Mouse (Mus musculus): ENCODE data around the gene Lemd1. TPM values are rescaled to one million over a fixed set of nuclear protein-coding genes. Genes with fewer than 3 reads are reported as not detected.

Gene Lemd1
- polyA plus RNA-seq, 1 experiment from 2014 or later, result not detected

GRCm38 (mm10) chr1:132226297-132227080 lies 35.3 kb downstream of the Lemd1 start:
- no peak overlapping the region for H3K27ac ChIP-seq (ENCODE audit: poor library complexity, severe bottlenecking)
- H3K4me1 ChIP-seq (replicated peaks), result no peaks in the 10 kb centered on the region
- peaks cover 23% of the 10 kb centered on the region for H3K27me3 ChIP-seq (replicated peaks)
- H3K4me2 ChIP-seq, result no peak overlapping the region
- no peak overlapping the region for H3K4me3 ChIP-seq
- no peak for ATAC-seq (ENCODE audit: insufficient number of reproducible peaks, low FRiP score)
- no peaks in the 10 kb centered on the region for H3K36me3 ChIP-seq
- H3K9ac ChIP-seq, result no peak overlapping the region
- 72% methylated on average over 12 of the region's 13 CpGs for WGBS
- no peaks in the 10 kb centered on the region for H3K9me3 ChIP-seq (replicated peaks)

- Histone ChIP-seq H3K4me3 (no peak within 1 kb of the TSS), H3K36me3 (no peaks in the 10 kb centered on the region), H3K9me3 (replicated peaks) (no peaks in the 10 kb centered on the region), H3K4me1 (replicated peaks) (no peaks in the 10 kb centered on the region), H3K9ac (no peak within 1 kb of the TSS), H3K27ac (ENCODE audit: poor library complexity, severe bottlenecking) (no peak within 1 kb of the TSS), H3K27me3 (replicated peaks) (peaks cover 32% of the 10 kb centered on the region), H3K4me2 (no peak within 1 kb of the TSS)
- ATAC-seq (ENCODE audit: insufficient number of reproducible peaks, low FRiP score), result no peak
- 77% methylated on average over 3 of the region's 3 CpGs for WGBS
These were observed 38.4 kb downstream of the Lemd1 start, which contains the start of gene Gm10188 for GRCm38 (mm10) chr1:132229667-132230066. Gm10188 (minus strand) TSS chr1:132229767.

- H3K4me2 ChIP-seq, result no peak overlapping the region
- peaks cover 46% of the 10 kb centered on the region for H3K27me3 ChIP-seq (replicated peaks)
- no peaks in the 10 kb centered on the region for H3K36me3 ChIP-seq
- H3K9me3 ChIP-seq (replicated peaks), result no peaks in the 10 kb centered on the region
- no peak overlapping the region for H3K9ac ChIP-seq
- no peak overlapping the region for H3K4me3 ChIP-seq
- ATAC-seq (ENCODE audit: insufficient number of reproducible peaks, low FRiP score), result no peak
- H3K27ac ChIP-seq (ENCODE audit: poor library complexity, severe bottlenecking), result no peak overlapping the region
- WGBS, result 41% methylated on average over 7 of the region's 7 CpGs
- H3K4me1 ChIP-seq (replicated peaks), result no peaks in the 10 kb centered on the region
These were observed 40.4 kb downstream of the Lemd1 start for GRCm38 (mm10) chr1:132231470-132232274.

- Histone ChIP-seq H3K4me1 (replicated peaks) (no peaks in the 10 kb centered on the region), H3K27me3 (replicated peaks) (peaks cover 49% of the 10 kb centered on the region), H3K9me3 (replicated peaks) (no peaks in the 10 kb centered on the region), H3K36me3 (no peaks in the 10 kb centered on the region), H3K4me2 (no peak overlapping the region), H3K27ac (ENCODE audit: poor library complexity, severe bottlenecking) (no peak overlapping the region), H3K9ac (no peak overlapping the region), H3K4me3 (no peak overlapping the region)
- ATAC-seq (ENCODE audit: insufficient number of reproducible peaks, low FRiP score), result no peak
- 19% methylated on average over 12 of the region's 12 CpGs for WGBS
These were observed 42.3 kb downstream of the Lemd1 start for GRCm38 (mm10) chr1:132233566-132233965.

GRCm38 (mm10) chr1:132234757-132235273 lies 43.6 kb downstream of the Lemd1 start:
- WGBS, result 63% methylated on average over 9 of the region's 9 CpGs
- Histone ChIP-seq H3K9ac (no peak overlapping the region), H3K4me1 (replicated peaks) (no peaks in the 10 kb centered on the region), H3K27me3 (replicated peaks) (peaks cover 41% of the 10 kb centered on the region), H3K36me3 (no peaks in the 10 kb centered on the region), H3K27ac (ENCODE audit: poor library complexity, severe bottlenecking) (no peak overlapping the region), H3K9me3 (replicated peaks) (no peaks in the 10 kb centered on the region), H3K4me2 (no peak overlapping the region), H3K4me3 (no peak overlapping the region)
- no peak for ATAC-seq (ENCODE audit: insufficient number of reproducible peaks, low FRiP score)

GRCm38 (mm10) chr1:132237585-132238159 lies 46.4 kb downstream of the Lemd1 start:
- H3K9me3 ChIP-seq (replicated peaks), result no peaks in the 10 kb centered on the region
- H3K4me3 ChIP-seq, result no peak overlapping the region
- no peaks in the 10 kb centered on the region for H3K4me1 ChIP-seq (replicated peaks)
- no peaks in the 10 kb centered on the region for H3K36me3 ChIP-seq
- H3K4me2 ChIP-seq, result no peak overlapping the region
- H3K9ac ChIP-seq, result no peak overlapping the region
- H3K27me3 ChIP-seq (replicated peaks), result peaks cover 38% of the 10 kb centered on the region
- no peak overlapping the region for H3K27ac ChIP-seq (ENCODE audit: poor library complexity, severe bottlenecking)
- ATAC-seq (ENCODE audit: insufficient number of reproducible peaks, low FRiP score), result no peak
- WGBS, result 20% methylated on average over 6 of the region's 6 CpGs

- peak; percentile 11; the same call in 1 of the 2 replicates for ATAC-seq (ENCODE audit: insufficient number of reproducible peaks, low FRiP score)
- no peak overlapping the region for H3K4me2 ChIP-seq
- H3K9me3 ChIP-seq (replicated peaks), result no peaks in the 10 kb centered on the region
- no peak overlapping the region for H3K27ac ChIP-seq (ENCODE audit: poor library complexity, severe bottlenecking)
- H3K4me3 ChIP-seq, result no peak overlapping the region
- no peak overlapping the region for H3K9ac ChIP-seq
- H3K36me3 ChIP-seq, result no peaks in the 10 kb centered on the region
- H3K4me1 ChIP-seq (replicated peaks), result 0 out of 2 replicates have a peak, but pooled peaks cover 5% of the 10 kb centered on the region
- WGBS, result 53% methylated on average over 5 of the region's 5 CpGs
- H3K27me3 ChIP-seq (replicated peaks), result no peaks in the 10 kb centered on the region
These were observed 53.8 kb downstream of the Lemd1 start for GRCm38 (mm10) chr1:132245010-132245409.

- Histone ChIP-seq H3K4me2 (no peak overlapping the region), H3K36me3 (no peaks in the 10 kb centered on the region), H3K9me3 (replicated peaks) (no peaks in the 10 kb centered on the region), H3K27ac (ENCODE audit: poor library complexity, severe bottlenecking) (no peak overlapping the region), H3K27me3 (replicated peaks) (no peaks in the 10 kb centered on the region), H3K4me3 (no peak overlapping the region), H3K9ac (no peak overlapping the region), H3K4me1 (replicated peaks) (0 out of 2 replicates have a peak, but pooled peaks cover 5% of the 10 kb centered on the region)
- 18% methylated on average over 6 of the region's 6 CpGs for WGBS
- ATAC-seq (ENCODE audit: insufficient number of reproducible peaks, low FRiP score), result no peak
These were observed 54.9 kb downstream of the Lemd1 start for GRCm38 (mm10) chr1:132246137-132246536.

- no peak overlapping the region for H3K4me3 ChIP-seq
- H3K4me2 ChIP-seq, result no peak overlapping the region
- H3K27me3 ChIP-seq (replicated peaks), result no peaks in the 10 kb centered on the region
- 0 out of 2 replicates have a peak, but pooled peaks cover 5% of the 10 kb centered on the region for H3K4me1 ChIP-seq (replicated peaks)
- 84% methylated on average over 4 of the region's 4 CpGs for WGBS
- H3K9me3 ChIP-seq (replicated peaks), result no peaks in the 10 kb centered on the region
- no peak for ATAC-seq (ENCODE audit: insufficient number of reproducible peaks, low FRiP score)
- no peaks in the 10 kb centered on the region for H3K36me3 ChIP-seq
- H3K9ac ChIP-seq, result no peak overlapping the region
- H3K27ac ChIP-seq (ENCODE audit: poor library complexity, severe bottlenecking), result no peak overlapping the region
These were observed 55.4 kb downstream of the Lemd1 start for GRCm38 (mm10) chr1:132246641-132247040.

GRCm38 (mm10) chr1:132254467-132254866 lies 63.2 kb downstream of the Lemd1 start:
- ATAC-seq (ENCODE audit: insufficient number of reproducible peaks, low FRiP score), result no peak
- Histone ChIP-seq H3K9me3 (replicated peaks) (no peaks in the 10 kb centered on the region; the same call in 1 of the 2 replicates), H3K36me3 (no peaks in the 10 kb centered on the region), H3K4me3 (no peak overlapping the region), H3K4me2 (no peak overlapping the region), H3K27ac (ENCODE audit: poor library complexity, severe bottlenecking) (no peak overlapping the region), H3K9ac (no peak overlapping the region), H3K4me1 (replicated peaks) (no peaks in the 10 kb centered on the region), H3K27me3 (replicated peaks) (no peaks in the 10 kb centered on the region)
- 79% methylated on average over 6 of the region's 6 CpGs for WGBS

GRCm38 (mm10) chr1:132260331-132260730 lies 69.1 kb downstream of the Lemd1 start:
- no peak overlapping the region for H3K27ac ChIP-seq (ENCODE audit: poor library complexity, severe bottlenecking)
- no peak overlapping the region for H3K4me3 ChIP-seq
- no peaks in the 10 kb centered on the region for H3K27me3 ChIP-seq (replicated peaks)
- H3K4me1 ChIP-seq (replicated peaks), result no peaks in the 10 kb centered on the region
- H3K4me2 ChIP-seq, result no peak overlapping the region
- ATAC-seq (ENCODE audit: insufficient number of reproducible peaks, low FRiP score), result no peak
- no peaks in the 10 kb centered on the region for H3K36me3 ChIP-seq
- WGBS, result 83% methylated on average over 1 of the region's 1 CpGs
- H3K9me3 ChIP-seq (replicated peaks), result no peaks in the 10 kb centered on the region; the same call in 1 of the 2 replicates
- no peak overlapping the region for H3K9ac ChIP-seq

Data from heart, embryonic 12.5 days (tissue).